Mouse (Mus musculus) CH12.LX (cell line): ENCODE data around the gene Cdkn2a.

Source experiments
- BHLHE40 ChIP-seq: IDR thresholded peaks from 2 replicates; pipeline ENCODE4 v1.6.1; 2011; ENCODE audit warnings: mild to moderate bottlenecking, low read depth, low read length, improper control_type of control experiment
- CHD2 ChIP-seq: IDR thresholded peaks from 2 replicates; pipeline ENCODE4 v1.6.1; 2011; ENCODE audit warnings: low read length, improper control_type of control experiment
- CTCF ChIP-seq, 2 experiments: IDR thresholded peaks in 1 of 2; conservative IDR thresholded peaks in 1 of 2; 2 replicates each; pipeline ENCODE4 v1.5.1; 2011 to 2012; ENCODE audit warnings: low read depth in 2 of 2, low read length in 2 of 2, improper control_type of control experiment in 1 of 2, inconsistent platforms in 1 of 2, mild to moderate bottlenecking in 1 of 2, moderate library complexity in 1 of 2
- ELF1 ChIP-seq: IDR thresholded peaks from 2 replicates; pipeline ENCODE4 v1.6.1; 2014; ENCODE audit warnings: low read depth, mild to moderate bottlenecking, inconsistent platforms, low read length, improper control_type of control experiment
- EP300 ChIP-seq: IDR thresholded peaks from 2 replicates; pipeline ENCODE4 v1.6.1; 2011; ENCODE audit warnings: low read length, improper control_type of control experiment
- IRF4 ChIP-seq: IDR thresholded peaks from 2 replicates; pipeline ENCODE4 v1.6.1; 2014; ENCODE audit warnings: low read depth, mild to moderate bottlenecking, inconsistent platforms, low read length, improper control_type of control experiment
- MYC ChIP-seq: IDR thresholded peaks from 2 replicates; pipeline ENCODE4 v1.6.1; 2011; ENCODE audit warnings: low read depth, mild to moderate bottlenecking, improper control_type of control experiment, low read length
- POLR2A ChIP-seq: IDR thresholded peaks from 2 replicates; pipeline ENCODE4 v1.6.1; 2011; ENCODE audit warnings: low read depth, mild to moderate bottlenecking, improper control_type of control experiment, low read length
- ZC3H11A ChIP-seq: IDR thresholded peaks from 2 replicates; pipeline ENCODE4 v1.6.1; 2012; ENCODE audit warnings: low read depth, mild to moderate bottlenecking, inconsistent platforms, low read length, improper control_type of control experiment

DNA sequence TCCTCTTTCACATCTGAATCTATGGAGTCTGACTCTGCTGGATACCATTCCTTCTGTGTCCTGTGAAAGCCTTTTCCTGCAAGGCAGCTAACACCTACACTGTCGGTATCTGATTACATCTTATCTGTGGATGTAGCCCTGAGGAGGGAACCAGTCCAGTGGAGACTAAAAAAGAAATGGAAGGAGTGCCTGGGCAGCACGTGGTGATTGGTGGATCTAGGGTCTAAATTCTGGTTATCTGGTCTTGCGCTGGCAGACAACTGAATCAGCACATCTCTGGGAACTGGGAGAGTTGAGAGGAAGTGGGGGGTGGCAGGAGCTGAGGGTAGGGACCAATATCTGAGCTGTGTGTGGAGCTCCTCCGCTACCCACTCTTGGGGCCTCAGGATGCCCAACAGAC is 5.4 kb downstream of the Cdkn2a start:
- no peak for TF ChIP-seq POLR2A
- TF ChIP-seq CTCF (conservative IDR thresholded peaks at IDR 0.05 in 1 of 2, IDR thresholded peaks at IDR 0.05 in 1 of 2; ENCODE audit: low read depth in 2 of 2, low read length in 2 of 2): no peak
- TF ChIP-seq BHLHE40: no peak
- TF ChIP-seq EP300: no peak
- no peak for TF ChIP-seq ELF1
- no peak for TF ChIP-seq IRF4
- TF ChIP-seq CHD2: no peak
- no peak for TF ChIP-seq ZC3H11A
- TF ChIP-seq MYC: no peak
